Mouse (Mus musculus) neural tube, embryonic 10.5 days (tissue): ENCODE data around the gene Cnr2.

Experiments used
- DNase-seq: peaks from one replicate; pipeline ENCODE4 v3.0.0-alpha.2; 2017; ENCODE audit warnings: low spot score; ENCODE audit errors: extremely low spot score

The Cnr2 gene

DNA sequence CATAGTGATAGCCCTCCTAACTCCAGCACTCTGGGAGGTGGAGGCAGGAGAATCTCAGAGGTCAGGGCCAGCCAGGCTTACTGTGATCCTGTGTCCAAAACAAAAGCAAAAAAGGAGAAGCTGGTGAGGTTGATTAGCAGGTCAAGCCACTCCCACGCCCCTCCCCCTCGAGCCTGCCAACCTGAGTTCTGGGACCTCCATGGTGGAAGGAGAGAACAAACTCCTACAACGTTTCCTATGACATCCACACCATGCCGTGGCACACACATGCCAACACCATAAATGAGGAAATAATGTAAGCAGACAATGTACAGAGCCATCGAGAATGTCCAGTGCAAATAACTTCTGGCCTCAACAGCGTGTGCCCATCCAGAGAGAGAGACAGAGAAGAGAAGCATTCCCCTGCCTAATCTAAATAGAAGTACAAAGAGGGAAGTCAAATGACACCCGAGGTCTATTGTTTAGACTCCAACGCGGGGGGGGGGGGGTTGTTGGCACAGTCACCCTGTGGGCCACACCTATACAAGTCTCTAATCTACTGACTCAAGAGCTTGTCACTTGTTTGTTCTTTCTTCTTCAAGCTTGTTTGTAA is 19.1 kb upstream of the Cnr2 start:
- peak; percentile 56 for DNase-seq

DNA sequence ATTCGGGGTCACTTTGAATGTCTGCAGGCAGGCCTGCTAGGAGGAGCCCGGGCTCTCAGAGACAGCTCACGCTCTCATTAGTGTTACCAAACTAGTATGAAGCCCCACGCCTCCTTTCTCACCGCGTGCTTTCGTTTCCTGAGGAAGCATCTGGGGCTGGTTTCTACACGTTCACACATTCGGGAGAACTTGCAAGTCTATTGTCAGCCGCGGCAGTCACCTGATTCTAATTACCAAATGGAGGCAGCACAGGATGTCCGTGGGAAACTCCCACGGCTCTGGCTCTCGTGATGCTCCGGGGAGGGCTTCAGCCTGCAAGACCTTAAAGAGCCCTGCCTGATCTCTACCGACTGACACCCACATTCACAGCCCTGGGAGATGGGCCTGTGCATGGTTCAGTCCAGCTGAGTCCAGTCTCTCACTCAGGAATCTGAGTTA is 18.6 kb upstream of the Cnr2 start:
- no peak for DNase-seq

DNA sequence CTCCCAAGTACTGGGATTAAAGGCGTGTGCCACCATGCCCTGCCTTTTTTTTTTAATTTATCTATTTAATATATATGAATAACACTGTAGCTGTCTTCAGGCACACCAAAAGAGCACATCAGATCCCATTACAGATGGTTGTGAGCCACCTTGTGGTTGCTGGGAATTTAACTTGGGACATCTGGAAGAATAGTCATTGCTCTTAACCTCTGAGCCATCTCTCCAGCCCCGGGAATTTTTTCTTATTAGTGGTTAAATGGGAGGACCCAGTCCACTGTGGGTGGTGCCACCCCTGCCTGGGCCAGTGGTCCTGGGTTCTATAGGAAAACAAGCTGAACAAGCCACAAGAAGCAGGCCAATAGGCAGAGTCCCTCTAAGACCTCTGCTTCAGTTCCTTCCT is 17.5 kb upstream of the Cnr2 start:
- DNase-seq = peak; percentile 13

DNA sequence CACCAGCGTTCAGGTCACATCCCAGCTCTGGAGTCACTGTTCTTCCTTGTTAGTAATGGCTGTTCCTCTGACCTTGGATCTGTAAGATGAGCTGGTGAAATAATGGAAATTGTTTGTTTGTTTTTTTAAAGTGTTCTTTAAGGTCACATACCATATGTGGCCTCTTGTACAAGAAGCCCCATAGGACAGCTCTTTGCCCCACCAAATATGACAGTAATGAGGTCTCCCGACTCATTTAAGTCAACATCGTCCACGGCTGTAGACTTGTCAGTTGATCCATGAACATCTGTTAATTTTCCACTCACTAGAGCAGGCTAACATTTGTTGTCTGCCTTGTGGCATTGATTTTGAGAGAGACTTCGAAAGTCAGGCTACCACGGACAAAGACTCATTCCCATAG is 16.2 kb upstream of the Cnr2 start:
- DNase-seq = peak; percentile 19

DNA sequence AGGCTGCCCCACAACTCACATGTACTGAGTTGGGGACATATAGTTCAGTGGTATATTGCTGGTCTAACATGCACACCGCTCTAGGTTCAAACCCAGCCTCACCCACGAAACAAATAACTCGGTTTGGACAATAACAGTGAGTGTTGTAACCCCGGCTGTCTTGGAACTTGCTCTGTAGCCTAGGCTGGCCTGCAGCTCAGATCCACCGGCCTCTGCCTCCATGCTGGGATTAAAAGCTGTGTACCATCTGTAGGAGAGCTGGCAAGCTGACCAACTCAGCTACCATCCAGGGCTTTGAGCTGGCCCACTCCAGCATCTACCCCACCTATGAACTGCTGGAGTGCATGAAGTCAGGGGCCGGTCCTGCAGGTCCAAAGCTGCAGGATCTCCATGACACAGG is 15.2 kb upstream of the Cnr2 start:
- DNase-seq = peak; percentile 11

DNA sequence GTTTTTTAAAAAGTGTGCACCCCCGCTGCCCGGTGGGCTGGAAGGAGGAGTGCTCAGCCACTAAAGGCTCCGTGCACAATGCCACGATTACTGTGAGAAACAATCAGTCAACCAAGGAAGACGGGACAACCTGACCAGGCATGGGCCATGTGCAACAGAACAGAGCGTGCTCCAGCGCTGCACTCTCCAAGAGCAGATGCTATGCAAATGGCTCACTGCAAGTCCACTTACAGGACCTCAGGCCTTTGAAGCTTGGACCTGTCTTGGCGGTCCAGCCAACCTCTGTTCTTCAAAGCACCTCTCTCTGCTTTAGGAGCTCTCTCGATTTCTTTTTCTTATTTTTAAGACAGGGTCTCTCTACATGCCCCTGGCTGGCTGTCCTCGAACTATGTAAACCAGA is 14.6 kb upstream of the Cnr2 start:
- DNase-seq = no peak

DNA sequence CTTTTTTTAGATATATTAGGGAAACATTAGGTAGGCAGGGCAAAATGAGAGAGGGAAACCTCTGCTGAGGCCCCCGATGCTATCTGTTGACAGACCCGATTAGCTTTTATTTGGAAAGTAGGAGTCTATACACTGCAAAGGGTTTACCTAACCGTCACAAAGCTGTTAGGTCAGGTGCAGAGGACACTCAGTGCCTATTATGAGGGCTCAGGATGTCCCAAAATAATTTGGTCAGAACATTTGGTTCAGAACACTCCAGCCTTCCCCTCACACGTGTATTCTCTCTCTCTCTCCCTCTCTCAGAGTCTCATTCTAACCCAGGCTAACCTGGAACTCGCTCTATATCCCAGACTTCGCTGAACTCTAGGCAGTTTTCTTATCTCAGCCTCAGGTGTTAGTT is 13.2 kb upstream of the Cnr2 start:
- no peak for DNase-seq

DNA sequence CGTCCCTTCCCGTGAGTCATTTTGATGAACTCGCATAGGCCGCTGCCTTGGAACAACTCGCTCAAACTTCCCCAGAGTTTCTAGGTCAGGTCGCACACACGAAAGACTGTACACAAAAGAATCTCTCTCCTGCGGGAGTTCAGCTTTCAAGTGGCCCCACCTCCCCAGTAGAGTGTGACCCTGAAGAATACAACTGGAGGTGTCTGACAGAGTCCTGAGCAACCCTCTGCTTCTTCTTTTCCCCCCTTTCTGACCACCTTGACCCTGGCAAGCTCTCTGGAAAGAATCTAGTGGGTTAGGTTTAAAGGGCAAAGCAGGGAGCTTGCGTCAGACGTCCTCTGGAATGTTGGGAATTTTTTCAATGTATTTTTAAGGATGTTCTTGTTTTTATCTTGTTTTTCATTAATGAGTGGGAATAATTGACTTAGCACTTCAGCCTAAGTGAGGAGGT is 11.8 kb upstream of the Cnr2 start:
- DNase-seq = no peak

DNA sequence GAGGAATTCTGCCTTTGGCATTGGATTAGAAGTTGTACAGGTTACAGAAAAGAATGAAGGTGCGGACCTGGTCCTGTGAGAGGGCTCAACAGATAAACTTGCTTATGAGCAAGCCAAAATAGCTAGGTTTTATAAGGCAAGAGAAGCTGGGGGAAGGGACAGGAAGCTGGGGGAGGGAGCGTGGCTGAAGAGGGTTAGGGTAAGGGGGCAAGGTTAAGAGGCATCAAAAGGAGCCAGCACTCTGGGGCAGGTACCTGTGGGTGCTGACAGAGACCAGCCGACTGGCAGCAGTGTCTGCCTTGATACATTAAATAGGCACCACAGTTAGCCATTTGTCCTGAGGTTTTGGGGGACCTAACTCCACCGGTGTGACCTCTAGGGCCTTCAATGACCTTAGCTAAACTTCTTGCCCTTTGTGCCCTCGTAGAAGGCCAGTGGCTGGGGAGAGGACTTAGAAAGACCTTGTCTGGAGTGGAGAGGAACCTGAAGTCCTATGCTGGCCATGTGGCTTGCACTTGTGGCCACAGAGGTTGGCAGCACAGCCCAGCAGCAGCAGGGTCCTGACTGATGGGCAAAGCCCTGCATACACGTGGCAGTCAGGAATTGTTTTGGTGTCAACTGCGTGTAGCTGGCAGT is 11.2 kb upstream of the Cnr2 start:
- DNase-seq = no peak

DNA sequence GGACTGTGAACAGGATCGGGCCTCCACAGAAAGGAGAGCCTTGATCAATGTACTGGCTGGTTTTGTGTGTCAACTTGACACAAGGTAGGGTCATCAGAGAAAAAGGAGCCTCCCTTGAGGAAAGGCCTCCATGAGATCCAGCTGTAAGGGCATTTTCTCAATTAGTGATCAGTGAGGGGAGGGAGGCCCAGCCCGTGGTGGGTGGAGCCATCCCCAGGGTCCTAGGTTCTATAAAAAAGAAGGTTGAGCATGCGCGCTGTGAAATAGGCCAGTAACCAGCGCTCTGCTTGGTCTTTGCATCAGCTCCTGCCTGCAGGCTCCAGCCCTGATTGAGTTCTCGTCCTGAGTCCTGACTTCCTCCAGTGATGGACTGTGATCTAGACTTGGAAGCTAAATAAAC is 10.7 kb upstream of the Cnr2 start:
- DNase-seq = no peak

DNA sequence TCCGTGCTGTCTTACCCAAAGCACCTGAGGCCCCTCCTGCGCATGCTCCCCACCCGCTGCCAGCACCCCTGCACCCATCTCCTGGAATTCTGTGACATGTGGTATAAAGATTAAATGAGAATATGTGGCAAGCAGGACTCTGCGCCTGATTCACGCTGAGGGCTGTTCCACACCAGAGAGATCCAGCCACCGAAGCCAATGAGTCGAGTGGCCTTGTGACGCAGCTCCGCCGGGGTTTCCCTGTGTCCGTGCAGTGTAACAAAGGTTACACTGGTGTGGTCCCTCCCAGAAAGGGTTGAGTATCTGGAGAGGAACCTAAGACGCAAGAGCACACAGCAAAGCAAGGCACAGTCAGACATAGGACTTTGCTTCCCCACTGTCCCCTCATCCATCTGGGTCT is 9.5 kb upstream of the Cnr2 start:
- DNase-seq = no peak

DNA sequence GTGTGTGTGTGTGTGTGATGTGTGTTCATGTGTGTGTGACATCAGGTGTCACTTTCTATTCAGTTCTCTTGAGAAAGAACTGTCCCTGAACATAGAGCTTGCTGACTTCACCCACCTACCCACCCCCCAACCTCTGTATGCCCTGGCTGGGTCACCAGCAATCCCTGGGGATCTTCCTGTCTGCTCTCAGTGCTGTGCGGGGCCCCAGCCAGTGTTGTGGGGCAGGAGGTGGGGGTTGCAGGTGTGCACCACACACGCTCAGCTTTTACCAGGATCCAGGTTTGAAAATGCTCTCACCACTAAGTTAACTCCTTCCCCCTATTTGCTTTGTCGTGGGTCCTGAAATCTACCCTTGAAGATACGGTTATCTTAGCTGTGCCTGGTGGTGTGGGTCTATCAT is 9.0 kb upstream of the Cnr2 start:
- DNase-seq = no peak

DNA sequence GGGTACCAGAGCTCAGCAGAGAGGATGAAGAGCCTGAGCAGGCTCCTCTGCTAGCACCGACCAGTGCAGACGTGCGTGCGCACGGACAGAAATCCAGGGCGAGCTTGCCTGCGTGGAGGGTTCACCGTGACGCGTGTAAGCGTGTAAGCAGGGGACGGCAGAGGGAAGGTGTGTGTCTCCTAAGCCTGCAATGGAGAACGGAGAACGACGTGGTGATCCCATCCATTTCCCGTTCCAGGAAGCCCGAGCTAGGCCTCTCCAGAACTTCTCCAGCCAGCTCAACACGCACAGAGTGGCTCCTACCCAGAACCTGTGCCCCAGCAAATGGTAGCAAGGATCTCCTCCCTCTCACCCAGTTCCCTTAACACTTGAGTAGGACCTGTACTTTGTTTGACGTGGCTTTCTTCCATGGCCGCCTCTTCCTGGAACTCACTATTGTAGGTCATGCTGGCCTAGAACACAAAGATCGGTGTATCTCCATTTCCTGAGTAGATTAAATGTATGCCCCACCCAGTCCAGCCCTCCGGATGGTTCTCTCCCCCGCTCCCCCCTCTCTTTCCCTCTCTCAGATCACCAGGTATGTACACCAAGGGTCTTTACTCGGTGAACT is 6.6 kb upstream of the Cnr2 start:
- no peak for DNase-seq

DNA sequence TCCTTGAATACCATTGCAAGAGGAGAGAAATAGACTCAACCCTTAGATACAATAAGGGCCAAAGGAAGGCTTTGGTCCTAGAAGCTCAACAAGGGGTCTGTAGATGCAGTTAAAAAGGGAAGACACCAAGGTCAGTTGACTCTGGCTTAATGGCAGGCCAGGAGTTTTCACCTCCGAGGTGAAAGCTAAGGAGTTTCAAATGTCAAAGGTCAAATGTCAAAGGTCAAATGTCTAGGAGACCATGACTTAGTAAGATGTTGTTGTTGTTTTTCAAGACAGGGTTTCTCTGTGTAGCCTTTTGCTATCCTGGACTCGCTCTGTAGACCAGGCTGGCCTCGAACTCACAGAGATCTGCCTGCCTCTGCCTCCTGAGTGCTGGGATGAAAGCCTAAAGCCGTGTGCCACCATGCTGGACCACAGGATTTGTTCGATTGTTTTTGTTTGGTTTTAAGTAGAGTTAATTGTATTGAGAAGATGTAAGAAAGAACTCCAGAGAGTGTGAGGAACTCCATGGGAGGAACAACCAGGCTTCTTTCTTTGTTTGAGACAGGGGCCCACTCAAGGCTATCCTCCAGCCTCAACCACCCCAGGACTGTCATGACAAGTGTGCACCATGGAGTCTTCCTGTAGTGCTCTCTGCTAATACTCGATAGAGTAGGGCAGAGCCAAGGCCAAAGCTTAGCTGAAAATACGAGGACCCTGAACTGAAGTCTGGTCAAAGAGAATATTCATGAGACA is 5.9 kb upstream of the Cnr2 start:
- DNase-seq = no peak

DNA sequence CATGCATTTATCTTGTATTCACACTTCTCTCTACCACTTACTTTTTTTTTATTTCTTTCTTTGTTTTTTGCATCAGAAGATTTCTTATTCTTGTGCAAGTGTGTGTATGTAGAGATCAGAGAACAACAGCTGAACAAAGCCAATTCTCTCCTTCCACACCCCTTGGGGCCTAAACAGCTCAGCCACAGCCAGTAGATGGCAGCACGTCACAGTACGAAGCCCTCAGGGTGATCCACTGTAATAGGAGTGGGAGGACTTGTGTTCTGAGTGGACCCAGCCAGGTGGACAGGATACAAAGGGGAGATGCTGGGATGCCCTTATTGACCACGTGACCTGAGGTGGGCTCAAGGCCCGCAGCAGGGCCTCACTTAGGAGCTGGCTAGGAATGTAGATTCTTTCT is 5.3 kb upstream of the Cnr2 start:
- peak; percentile 51 for DNase-seq

DNA sequence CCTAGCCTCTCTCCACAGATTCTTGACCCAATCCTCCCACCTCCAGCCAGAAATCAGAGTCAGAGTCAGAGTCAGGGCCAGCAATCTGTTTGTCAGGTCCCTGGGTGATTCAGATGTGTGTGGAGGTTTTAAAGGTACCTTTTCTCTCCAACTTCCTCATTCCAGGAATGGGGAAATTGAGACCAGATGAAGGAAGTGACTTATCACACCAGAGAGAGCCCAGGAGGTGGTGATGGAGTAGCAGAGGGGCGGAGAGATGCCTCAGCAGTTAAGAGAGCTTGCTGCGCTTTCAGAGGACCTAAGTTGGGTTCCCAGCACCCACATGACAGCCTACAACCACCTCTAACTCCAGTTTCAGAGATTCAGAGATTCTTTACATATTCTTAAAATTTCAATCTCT is 3.7 kb upstream of the Cnr2 start:
- DNase-seq = no peak

DNA sequence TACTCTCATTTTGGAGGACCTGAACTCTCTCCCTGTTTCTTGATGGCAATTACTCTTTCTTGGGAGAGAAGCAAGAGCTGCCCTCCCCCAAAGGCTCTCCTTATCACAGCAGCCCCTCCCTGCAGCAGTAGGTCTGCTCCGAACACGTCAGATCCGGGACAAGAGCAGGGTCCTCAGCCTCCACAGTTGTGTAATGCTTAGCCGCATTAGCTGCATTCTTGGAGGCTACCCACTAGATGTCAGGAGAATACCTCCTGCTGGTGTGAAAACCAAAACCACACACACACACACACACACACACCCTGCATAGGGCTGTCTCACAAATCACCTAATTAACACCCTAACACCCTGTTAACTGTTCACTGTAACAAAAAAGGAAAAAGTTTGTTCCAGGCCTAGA is 2.3 kb upstream of the Cnr2 start:
- no peak for DNase-seq

DNA sequence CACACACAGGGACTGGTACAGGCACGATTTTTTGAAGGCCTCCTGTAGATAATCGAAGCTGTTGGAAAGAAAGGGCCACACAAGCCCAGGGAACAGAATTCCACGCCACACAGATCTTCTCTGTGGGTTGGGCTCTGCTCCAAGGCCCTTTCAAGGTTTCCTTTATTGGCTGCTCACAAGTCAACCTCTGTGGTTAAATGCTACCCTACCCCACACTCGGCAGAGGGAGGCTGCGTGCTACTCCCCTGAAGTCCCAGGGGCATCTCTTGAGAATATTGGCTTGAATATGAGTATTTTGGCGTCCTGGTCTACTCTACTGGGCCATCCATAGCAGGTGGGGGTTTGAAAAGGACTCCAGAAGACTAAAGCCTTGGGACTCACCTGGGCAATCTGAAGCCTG is 963 bp downstream of the Cnr2 start:
- DNase-seq = no peak

DNA sequence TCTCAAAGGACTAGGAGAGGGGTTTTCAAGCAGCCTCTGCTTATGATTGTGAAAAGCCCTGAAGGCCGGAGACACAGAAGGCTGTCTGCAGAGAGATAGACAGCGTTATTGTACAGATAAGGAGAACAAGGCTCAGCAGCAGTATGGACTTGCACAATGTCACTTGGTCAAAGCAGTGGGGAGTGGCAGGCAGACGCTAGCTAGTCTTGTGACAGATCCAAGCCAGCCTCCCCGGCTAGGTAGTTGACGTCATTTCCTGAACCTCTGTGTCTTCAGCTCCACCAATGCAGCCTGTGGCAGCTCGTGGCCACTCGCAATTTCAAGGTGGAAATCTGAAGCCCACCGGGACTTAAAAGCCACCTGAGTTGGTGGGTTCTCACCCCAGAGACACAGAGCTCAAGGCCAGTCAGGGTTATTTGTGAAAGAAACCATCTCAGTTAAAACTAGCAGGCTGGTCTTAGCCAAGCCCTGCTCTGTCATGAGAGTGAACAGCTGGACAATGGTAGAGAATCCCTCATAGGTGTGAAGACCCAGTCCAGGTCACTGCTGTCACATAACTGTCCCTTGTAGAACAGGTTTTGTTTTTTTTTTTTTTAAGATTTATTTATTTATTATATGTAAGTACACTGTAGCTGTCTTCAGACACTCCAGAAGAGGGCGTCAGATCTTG is 3.3 kb downstream of the Cnr2 start:
- DNase-seq = no peak

DNA sequence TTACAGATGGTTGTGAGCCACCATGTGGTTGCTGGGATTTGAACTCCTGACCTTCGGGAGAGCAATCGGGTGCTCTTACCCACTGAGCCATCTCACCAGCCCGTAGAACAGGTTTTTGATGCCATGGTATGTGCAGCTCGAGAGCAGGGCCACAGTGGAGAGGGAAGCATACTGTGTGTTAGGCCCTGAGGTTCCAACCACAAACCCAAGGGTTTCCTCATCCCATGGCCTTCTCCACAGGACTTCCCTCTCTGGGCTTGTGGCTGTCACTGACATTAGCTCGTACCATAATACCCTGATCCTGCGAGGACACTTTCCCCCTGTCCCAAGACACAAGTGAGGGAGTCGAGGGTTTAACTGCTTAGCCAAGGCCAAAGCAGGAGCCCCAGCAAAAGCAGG is 3.9 kb downstream of the Cnr2 start:
- DNase-seq = no peak

DNA sequence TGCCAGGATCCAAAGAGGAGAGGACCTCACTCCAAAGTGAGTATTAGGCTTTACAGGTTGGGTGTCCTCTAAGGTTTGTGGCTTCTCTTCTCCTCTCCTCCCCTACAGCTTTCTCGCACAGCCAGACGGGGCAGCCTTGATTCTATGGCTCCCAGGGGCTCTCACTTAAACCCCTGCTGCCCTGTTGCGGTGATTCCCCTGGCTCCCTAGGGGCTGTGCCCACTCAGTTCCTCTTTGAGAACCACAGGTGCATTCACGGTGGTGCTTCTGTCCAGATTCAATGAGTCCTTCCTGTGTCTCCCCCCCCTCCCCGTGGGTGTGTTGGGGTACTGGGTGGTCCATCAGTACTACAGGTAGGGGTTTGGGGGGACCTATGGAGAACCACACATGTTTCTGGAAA is 4.8 kb downstream of the Cnr2 start:
- DNase-seq = no peak
